Mouse (Mus musculus) left cerebral cortex, adult 11 months (tissue): ENCODE measurements at regions not wholly inside any gene's neighbourhood (a gene's known extent, or its start where the extent isn't known, plus 50 kb on each side); places are given as distances from the start of the nearest gene placed in this dataset.

Experiments
- DNase-seq: peaks from one replicate; pipeline ENCODE4 v3.0.0; 2022; ENCODE audit warnings: low spot score

GRCm38 (mm10) chr12:50158143-50158542, 490.8 kb downstream of the Prkd1 start:
- DNase-seq, result no peak

GRCm38 (mm10) chr12:50187332-50187731, 461.6 kb downstream of the Prkd1 start:
- DNase-seq, result no peak

GRCm38 (mm10) chr12:50190892-50191539, 457.9 kb downstream of the Prkd1 start:
- DNase-seq, result no peak

GRCm38 (mm10) chr12:50191733-50192612, 456.9 kb downstream of the Prkd1 start:
- no peak for DNase-seq

- no peak for DNase-seq
Measured at GRCm38 (mm10) chr12:50193501-50193900, 455.4 kb downstream of the Prkd1 start.

GRCm38 (mm10) chr12:50194714-50195113, 454.2 kb downstream of the Prkd1 start:
- DNase-seq, result no peak

GRCm38 (mm10) chr12:50196339-50196738, 452.6 kb downstream of the Prkd1 start:
- DNase-seq, result no peak

- no peak for DNase-seq
Measured at GRCm38 (mm10) chr12:50241139-50241538, 407.8 kb downstream of the Prkd1 start.

- DNase-seq, result peak; percentile 18
Measured at GRCm38 (mm10) chr12:50258901-50259300, 390.0 kb downstream of the Prkd1 start.

- no peak for DNase-seq
Measured at GRCm38 (mm10) chr12:50261072-50261471, 387.8 kb downstream of the Prkd1 start.

- no peak for DNase-seq
Measured at GRCm38 (mm10) chr12:50273239-50273880, 375.5 kb downstream of the Prkd1 start.

GRCm38 (mm10) chr12:50281615-50282014, 367.3 kb downstream of the Prkd1 start:
- peak; percentile 11 for DNase-seq
